Mouse (Mus musculus): Measurements from ENCODE around the gene Zscan12. TPM values are rescaled to one million over a fixed set of nuclear protein-coding genes. Genes with fewer than 3 reads are reported as not detected.

Gene Zscan12
- polyA plus RNA-seq, 1 experiment from 2014 or later = 20.3 TPM

DNA sequence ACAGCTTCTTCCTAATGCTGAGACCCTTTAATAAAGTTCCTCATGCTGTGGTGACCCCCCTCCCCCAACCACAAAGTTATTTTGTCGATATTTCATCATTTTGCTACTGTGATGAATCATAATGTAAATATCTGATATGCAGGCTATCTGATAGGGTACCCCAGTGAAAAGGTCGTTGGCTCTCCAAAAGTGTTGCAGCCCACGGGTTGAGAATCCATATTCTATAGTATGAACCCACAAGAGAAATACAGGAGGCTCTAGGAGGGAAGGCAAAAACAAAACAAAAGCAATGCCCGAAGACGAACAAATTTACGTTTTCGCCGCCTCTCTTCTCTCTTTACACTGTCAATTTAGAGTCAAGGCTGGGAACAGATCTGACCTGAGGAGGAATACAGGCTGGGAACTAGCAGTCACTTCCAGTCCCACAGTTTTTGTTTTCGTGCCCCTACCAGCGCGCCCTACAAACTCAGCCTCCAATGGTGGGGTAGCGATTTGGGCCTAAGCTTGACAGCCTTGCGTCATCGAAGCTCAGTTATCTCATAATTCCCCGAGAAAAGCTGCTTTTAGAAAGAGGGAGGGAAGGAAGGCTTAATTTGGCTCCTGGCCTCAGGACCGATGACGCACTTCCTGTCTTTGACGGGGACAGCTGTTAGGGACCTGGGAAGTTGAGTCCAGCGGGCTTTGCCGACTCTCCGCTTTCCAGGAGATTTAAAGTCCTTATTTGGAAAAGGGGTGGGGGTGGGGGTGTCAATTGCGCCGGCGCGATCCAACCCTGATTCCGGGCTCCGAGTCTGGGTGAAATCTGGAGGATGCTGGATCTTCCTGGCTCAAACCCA is 45.6 kb downstream of the Zscan12 start:
- H3K4me2 ChIP-seq (ENCODE audit: low read depth, severe bottlenecking) = peak overlapping the region; percentile 74
- H3K27me3 ChIP-seq (ENCODE audit: control insufficient read depth, insufficient read depth, low read length) = no peaks in the 10 kb centered on the region
- H3K4me3 ChIP-seq (ENCODE audit: low read depth, low read length) = peak overlapping the region; percentile 31
- DNase-seq (ENCODE audit: low spot score) (peak; percentile 83), ATAC-seq (ENCODE audit: insufficient number of reproducible peaks, low FRiP score, low TSS enrichment, low read depth) (peak; percentile 91)
- 2% methylated on average over 27 of the region's 27 CpGs for WGBS
- H3K9ac ChIP-seq (ENCODE audit: low read length) = peak overlapping the region; percentile 41
- no peaks in the 10 kb centered on the region for H3K36me3 ChIP-seq (ENCODE audit: control insufficient read depth, insufficient read depth, low read length)
- peak overlapping the region; percentile 12; the same call in 1 of the 2 replicates for H3K27ac ChIP-seq (replicated peaks; ENCODE audit: low read depth, low read length)
- no peaks in the 10 kb centered on the region for H3K9me3 ChIP-seq (ENCODE audit: control insufficient read depth, low read length)
- no peaks in the 10 kb centered on the region for H3K4me1 ChIP-seq (ENCODE audit: control insufficient read depth, insufficient read depth, low read length)

DNA sequence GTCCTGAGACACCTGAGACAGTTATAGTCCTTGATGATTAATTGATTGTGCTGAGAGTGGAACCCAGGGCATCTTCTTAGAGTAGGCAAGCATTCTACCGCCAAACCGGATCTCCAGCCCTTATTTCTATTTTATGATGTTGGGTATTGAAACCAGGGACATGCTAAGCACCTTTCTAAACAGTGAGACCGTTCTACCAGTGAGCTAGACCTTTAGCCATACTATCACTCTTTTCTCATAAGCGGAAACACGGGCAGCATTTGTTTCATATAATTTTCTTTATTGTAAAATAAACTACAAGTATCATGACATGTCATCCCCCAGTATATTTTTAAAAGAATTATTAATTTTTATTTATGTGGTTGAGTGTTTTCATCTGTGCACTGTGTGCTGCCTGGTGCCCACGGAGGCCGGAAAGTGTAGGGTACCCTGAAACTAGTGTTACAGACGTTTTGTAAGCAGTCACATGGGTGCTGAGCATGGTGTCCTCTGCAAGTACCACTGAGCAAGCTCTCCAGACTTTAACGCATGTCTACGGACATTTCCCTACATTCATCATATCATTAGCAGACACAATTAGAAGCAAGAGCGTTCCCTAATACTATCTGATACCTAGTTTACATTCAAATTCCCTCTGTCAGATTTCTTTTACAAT is 46.3 kb downstream of the Zscan12 start:
- Histone ChIP-seq H3K36me3 (ENCODE audit: control insufficient read depth, insufficient read depth, low read length) (no peaks in the 10 kb centered on the region), H3K27me3 (ENCODE audit: control insufficient read depth, insufficient read depth, low read length) (no peaks in the 10 kb centered on the region), H3K4me1 (ENCODE audit: control insufficient read depth, insufficient read depth, low read length) (no peaks in the 10 kb centered on the region), H3K9me3 (ENCODE audit: control insufficient read depth, low read length) (no peaks in the 10 kb centered on the region), H3K4me2 (ENCODE audit: low read depth, severe bottlenecking) (peak overlapping the region; percentile 74), H3K4me3 (ENCODE audit: low read depth, low read length) (peak overlapping the region; percentile 31), H3K9ac (ENCODE audit: low read length) (peak overlapping the region; percentile 41), H3K27ac (replicated peaks; ENCODE audit: low read depth, low read length) (no peak overlapping the region)
- WGBS = 54% methylated on average over 11 of the region's 11 CpGs
- DNase-seq (ENCODE audit: low spot score) (no peak), ATAC-seq (ENCODE audit: insufficient number of reproducible peaks, low FRiP score, low TSS enrichment, low read depth) (peak; percentile 78)

DNA sequence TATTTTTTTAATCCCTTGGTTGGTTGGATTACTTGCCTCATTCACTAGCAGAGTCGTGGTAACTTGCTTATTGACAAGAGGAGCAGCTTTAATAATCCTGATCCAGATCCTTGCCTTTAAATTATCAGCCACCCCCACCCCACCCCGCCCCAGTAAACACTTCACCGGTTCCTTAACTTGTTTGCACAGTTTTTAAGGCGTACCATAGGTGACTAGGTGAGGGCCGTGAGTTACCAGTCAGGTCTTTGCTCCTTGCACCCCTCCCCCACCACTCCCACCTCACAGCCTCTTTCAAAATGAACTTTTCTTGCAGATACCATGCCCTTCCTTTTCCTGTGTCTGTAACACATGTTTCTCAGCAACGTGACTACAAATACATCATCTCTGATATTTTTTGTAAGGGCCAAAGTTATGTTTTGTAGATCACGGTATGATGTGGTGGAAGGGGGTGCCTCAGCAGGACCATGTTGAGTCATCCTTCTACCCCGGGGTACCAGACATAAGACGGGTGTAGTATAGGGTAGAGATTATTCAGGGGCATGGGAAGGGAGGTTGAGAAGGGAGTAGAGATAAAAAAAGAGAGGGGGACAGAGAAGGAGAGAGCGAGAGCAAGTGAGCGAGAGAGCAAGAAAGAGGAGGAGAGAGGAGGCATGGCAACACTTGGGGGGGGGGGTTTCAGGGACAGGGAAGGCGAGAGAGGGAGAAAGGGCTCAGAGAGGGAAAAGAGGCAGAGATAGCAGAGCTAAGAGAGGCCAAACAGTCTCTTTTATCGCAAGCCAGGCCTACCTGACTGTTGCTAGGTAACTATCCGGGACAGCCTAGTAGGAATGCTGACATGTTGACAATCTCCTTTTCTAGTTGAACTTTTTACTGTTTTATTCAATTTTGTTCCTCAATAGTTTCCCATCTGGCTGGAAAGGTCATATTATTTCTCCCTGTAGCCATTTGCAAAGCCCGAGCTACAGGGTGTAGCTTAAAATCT is 51.9 kb downstream of the Zscan12 start:
- Histone ChIP-seq H3K9me3 (ENCODE audit: control insufficient read depth, low read length) (no peaks in the 10 kb centered on the region), H3K4me3 (ENCODE audit: low read depth, low read length) (no peak overlapping the region), H3K4me2 (ENCODE audit: low read depth, severe bottlenecking) (no peak overlapping the region), H3K9ac (ENCODE audit: low read length) (no peak overlapping the region), H3K27ac (replicated peaks; ENCODE audit: low read depth, low read length) (no peak overlapping the region), H3K4me1 (ENCODE audit: control insufficient read depth, insufficient read depth, low read length) (no peaks in the 10 kb centered on the region), H3K27me3 (ENCODE audit: control insufficient read depth, insufficient read depth, low read length) (no peaks in the 10 kb centered on the region), H3K36me3 (ENCODE audit: control insufficient read depth, insufficient read depth, low read length) (no peaks in the 10 kb centered on the region)
- 74% methylated on average over 15 of the region's 15 CpGs for WGBS
- no peak for ATAC-seq (ENCODE audit: insufficient number of reproducible peaks, low FRiP score, low TSS enrichment, low read depth)
- DNase-seq (ENCODE audit: low spot score) = peak; percentile 7

DNA sequence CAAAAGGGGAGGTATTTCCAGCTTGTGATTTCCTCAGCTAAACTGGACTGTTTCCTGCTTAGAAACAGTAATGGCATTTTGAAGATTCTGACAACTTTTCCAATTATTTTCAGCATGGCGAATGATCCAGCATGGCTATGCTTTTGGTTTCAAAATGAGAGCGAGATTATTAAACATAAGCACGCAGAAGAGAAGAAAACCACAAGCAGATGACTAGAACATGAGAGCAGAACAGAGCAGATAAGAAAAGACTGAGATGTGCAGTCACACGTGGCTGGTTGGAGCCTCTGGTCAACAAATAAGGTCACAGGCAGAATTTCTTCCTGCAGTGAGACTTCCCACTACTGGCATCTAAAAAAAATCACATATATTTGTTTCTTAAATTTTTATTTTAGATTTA is 52.6 kb downstream of the Zscan12 start:
- Histone ChIP-seq H3K27me3 (ENCODE audit: control insufficient read depth, insufficient read depth, low read length) (no peaks in the 10 kb centered on the region), H3K9me3 (ENCODE audit: control insufficient read depth, low read length) (no peaks in the 10 kb centered on the region), H3K36me3 (ENCODE audit: control insufficient read depth, insufficient read depth, low read length) (no peaks in the 10 kb centered on the region), H3K4me1 (ENCODE audit: control insufficient read depth, insufficient read depth, low read length) (no peaks in the 10 kb centered on the region), H3K4me3 (ENCODE audit: low read depth, low read length) (no peak overlapping the region), H3K4me2 (ENCODE audit: low read depth, severe bottlenecking) (no peak overlapping the region), H3K27ac (replicated peaks; ENCODE audit: low read depth, low read length) (no peak overlapping the region), H3K9ac (ENCODE audit: low read length) (no peak overlapping the region)
- ATAC-seq (ENCODE audit: insufficient number of reproducible peaks, low FRiP score, low TSS enrichment, low read depth) = no peak
- no peak for DNase-seq (ENCODE audit: low spot score)
- WGBS = 82% methylated on average over 4 of the region's 4 CpGs

DNA sequence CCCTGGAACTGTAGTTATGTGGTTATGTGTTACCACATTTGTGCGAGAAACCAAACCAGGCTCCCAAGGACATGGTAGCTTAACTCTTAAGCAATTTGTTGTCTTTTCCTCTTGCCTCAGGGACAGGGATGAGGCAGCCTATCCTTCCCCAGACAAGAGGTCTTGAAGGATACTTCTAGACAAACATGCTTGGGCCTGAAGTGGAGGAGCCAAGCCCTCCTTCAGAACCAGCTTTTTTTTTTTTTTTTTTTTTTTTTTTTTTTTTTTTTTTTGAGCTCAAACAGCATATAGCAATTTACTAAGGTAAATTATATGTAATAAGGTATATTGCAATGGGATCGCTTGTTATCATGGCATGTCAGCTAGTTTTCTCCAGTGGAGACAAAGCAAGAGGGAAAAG is 53.1 kb downstream of the Zscan12 start:
- H3K27me3 ChIP-seq (ENCODE audit: control insufficient read depth, insufficient read depth, low read length) = no peaks in the 10 kb centered on the region
- no peaks in the 10 kb centered on the region for H3K36me3 ChIP-seq (ENCODE audit: control insufficient read depth, insufficient read depth, low read length)
- H3K27ac ChIP-seq (replicated peaks; ENCODE audit: low read depth, low read length) = no peak overlapping the region
- DNase-seq (ENCODE audit: low spot score) (no peak), ATAC-seq (ENCODE audit: insufficient number of reproducible peaks, low FRiP score, low TSS enrichment, low read depth) (no peak)
- H3K4me1 ChIP-seq (ENCODE audit: control insufficient read depth, insufficient read depth, low read length) = no peaks in the 10 kb centered on the region
- no peaks in the 10 kb centered on the region for H3K9me3 ChIP-seq (ENCODE audit: control insufficient read depth, low read length)
- WGBS = 90% methylated on average over 2 of the region's 2 CpGs
- no peak overlapping the region for H3K4me2 ChIP-seq (ENCODE audit: low read depth, severe bottlenecking)
- H3K4me3 ChIP-seq (ENCODE audit: low read depth, low read length) = no peak overlapping the region
- H3K9ac ChIP-seq (ENCODE audit: low read length) = no peak overlapping the region

DNA sequence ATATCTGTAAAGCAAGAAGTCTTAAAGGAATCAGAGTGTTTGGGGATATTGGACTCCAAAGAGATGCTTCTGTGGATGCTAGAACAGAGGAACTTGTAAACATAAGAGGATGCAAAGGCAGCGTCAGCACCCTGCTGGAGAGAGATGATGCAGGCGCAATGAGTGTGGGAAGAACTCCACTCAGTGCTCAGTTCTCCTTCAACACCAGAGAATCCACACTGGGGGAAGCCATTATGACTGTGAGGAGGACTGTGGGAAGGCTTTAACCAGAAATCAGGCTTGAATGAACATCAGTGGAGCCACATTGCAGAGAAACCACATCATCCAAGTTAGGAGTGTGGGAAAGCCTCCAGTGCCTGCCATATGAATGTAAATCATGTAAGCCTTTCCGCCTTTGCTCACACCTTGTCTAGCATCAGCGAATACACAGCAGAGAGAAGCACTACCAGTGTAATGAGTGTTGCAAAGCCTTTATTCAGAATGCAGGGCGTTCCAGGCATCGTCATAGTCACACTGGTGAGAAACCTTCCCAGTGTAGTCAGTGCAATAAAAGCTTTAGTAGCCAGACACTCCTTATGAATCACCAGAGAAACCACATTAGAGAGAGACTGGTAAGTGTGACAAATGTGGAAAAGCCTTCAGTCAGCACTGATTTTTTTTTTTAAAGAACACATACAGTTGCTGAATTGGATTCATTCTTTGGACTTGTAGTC is 54.8 kb downstream of the Zscan12 start:
- Histone ChIP-seq H3K9ac (ENCODE audit: low read length) (no peak overlapping the region), H3K4me3 (ENCODE audit: low read depth, low read length) (no peak overlapping the region), H3K27me3 (ENCODE audit: control insufficient read depth, insufficient read depth, low read length) (no peaks in the 10 kb centered on the region), H3K4me1 (ENCODE audit: control insufficient read depth, insufficient read depth, low read length) (no peaks in the 10 kb centered on the region), H3K27ac (replicated peaks; ENCODE audit: low read depth, low read length) (no peak overlapping the region), H3K9me3 (ENCODE audit: control insufficient read depth, low read length) (no peaks in the 10 kb centered on the region), H3K4me2 (ENCODE audit: low read depth, severe bottlenecking) (no peak overlapping the region), H3K36me3 (ENCODE audit: control insufficient read depth, insufficient read depth, low read length) (no peaks in the 10 kb centered on the region)
- WGBS = 73% methylated on average over 6 of the region's 6 CpGs
- ATAC-seq (ENCODE audit: insufficient number of reproducible peaks, low FRiP score, low TSS enrichment, low read depth) (no peak), DNase-seq (ENCODE audit: low spot score) (no peak)

DNA sequence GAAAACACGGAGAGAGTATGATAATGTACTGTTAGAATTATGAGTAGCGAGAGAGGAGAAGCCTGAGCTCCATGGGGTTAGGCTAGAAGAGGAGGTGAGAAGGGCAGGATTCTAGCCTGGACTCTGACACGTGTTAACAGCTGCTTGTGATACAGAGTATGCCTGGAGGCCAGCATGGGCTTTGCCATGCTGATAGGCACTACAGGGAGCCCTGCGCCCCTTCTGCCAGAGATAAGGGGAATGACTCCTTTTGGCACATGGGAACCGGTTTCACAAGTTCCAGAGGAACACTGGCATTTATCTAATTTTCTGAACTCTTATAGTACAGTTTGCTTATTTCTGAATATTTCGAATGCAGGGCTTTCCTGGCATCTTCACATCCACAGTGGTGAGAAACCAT is 56.2 kb downstream of the Zscan12 start:
- DNase-seq (ENCODE audit: low spot score) = no peak
- 60% methylated on average over 6 of the region's 6 CpGs for WGBS
- no peaks in the 10 kb centered on the region for H3K4me1 ChIP-seq (ENCODE audit: control insufficient read depth, insufficient read depth, low read length)
- H3K9ac ChIP-seq (ENCODE audit: low read length) = no peak overlapping the region
- H3K27ac ChIP-seq (replicated peaks; ENCODE audit: low read depth, low read length) = no peak overlapping the region
- no peak overlapping the region for H3K4me3 ChIP-seq (ENCODE audit: low read depth, low read length)
- no peaks in the 10 kb centered on the region for H3K9me3 ChIP-seq (ENCODE audit: control insufficient read depth, low read length)
- ATAC-seq (ENCODE audit: insufficient number of reproducible peaks, low FRiP score, low TSS enrichment, low read depth) = no peak
- H3K27me3 ChIP-seq (ENCODE audit: control insufficient read depth, insufficient read depth, low read length) = no peaks in the 10 kb centered on the region
- H3K4me2 ChIP-seq (ENCODE audit: low read depth, severe bottlenecking) = no peak overlapping the region
- H3K36me3 ChIP-seq (ENCODE audit: control insufficient read depth, insufficient read depth, low read length) = no peaks in the 10 kb centered on the region
